Mouse (Mus musculus) bone marrow macrophage, adult 2 months (primary cell): ENCODE measurements at regions not wholly inside any gene's neighbourhood (a gene's known extent, or its start where the extent isn't known, plus 50 kb on each side); places are given as distances from the start of the nearest gene placed in this dataset.

Source experiments
- H3K27ac ChIP-seq: 2 replicates; pipeline ENCODE4 v1.5.1; 2012; ENCODE audit warnings: low read depth, low read length; ENCODE audit not compliant: insufficient read depth
- H3K4me1 ChIP-seq: 2 replicates; pipeline ENCODE4 v1.6.1; 2012; ENCODE audit warnings: low read length; ENCODE audit not compliant: control insufficient read depth, insufficient read depth
- H3K4me3 ChIP-seq: 2 replicates; pipeline ENCODE4 v1.5.1; 2012; ENCODE audit warnings: mild to moderate bottlenecking, low read length, moderate library complexity; ENCODE audit not compliant: insufficient read depth
- CTCF ChIP-seq: IDR thresholded peaks from 2 replicates; pipeline ENCODE4 v1.5.1; 2012; ENCODE audit warnings: low read depth, mild to moderate bottlenecking, low read length, moderate library complexity
- POLR2A ChIP-seq: IDR thresholded peaks from 2 replicates; pipeline ENCODE4 v1.6.1; 2012; ENCODE audit warnings: mild to moderate bottlenecking, low read depth, low read length, borderline replicate concordance

GRCm38 (mm10) chr3:109224526-109224925 is 101.6 kb downstream of the Slc25a24 start:
- Histone ChIP-seq H3K4me3 (no peak overlapping the region), H3K27ac (no peak overlapping the region), H3K4me1 (no peaks in the 10 kb centered on the region)
- TF ChIP-seq CTCF (no peak), POLR2A (no peak)

DNA sequence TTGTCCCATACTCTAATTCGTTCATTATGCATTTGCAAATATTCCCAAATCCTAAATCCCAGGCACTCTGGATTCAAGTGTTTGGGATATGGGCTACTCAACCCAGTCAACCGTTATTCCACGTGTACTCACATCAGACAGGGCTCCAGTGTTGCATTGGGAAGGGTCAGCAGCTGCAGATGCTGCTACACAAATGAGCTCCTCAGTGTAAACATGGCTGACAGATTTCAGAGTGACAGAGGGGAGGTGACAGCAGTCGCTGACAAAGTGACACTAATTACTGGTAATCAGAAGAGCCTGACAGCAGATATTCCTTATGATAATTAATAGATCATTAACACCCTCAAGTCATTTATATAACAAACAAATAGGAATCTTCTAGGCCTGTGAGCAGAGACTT is 106.2 kb upstream of the Vav3 start:
- Histone ChIP-seq H3K4me3 (no peak overlapping the region), H3K4me1 (peaks cover 13% of the 10 kb centered on the region), H3K27ac (no peak overlapping the region)
- TF ChIP-seq CTCF (no peak), POLR2A (no peak)

DNA sequence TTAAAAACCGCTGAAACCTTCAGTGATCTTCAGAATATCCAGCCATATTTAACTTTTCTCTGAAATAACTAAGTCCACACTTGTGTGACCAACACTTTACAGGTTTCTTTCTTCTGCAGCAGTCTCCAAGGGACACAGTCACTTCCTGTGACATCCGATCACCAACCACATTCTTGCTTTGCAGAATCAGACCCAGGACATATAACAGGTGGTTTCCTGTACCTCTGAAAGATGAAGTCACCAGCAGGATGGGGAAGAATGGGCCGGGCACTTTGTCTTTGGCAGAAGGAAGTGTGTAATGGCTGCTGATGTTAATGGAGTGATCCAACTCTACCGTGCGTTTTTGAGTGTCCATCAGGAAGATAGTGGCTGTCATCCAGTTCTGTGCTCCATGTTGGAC is 103.5 kb upstream of the Vav3 start:
- TF ChIP-seq POLR2A, result no peak
- no peak for TF ChIP-seq CTCF
- Histone ChIP-seq H3K4me3 (no peak overlapping the region), H3K4me1 (peaks cover 13% of the 10 kb centered on the region), H3K27ac (no peak overlapping the region)

- no peak overlapping the region for H3K27ac ChIP-seq
- H3K4me1 ChIP-seq, result peaks cover 14% of the 10 kb centered on the region
- TF ChIP-seq CTCF (no peak), POLR2A (no peak)
- H3K4me3 ChIP-seq, result no peak overlapping the region
Measured at GRCm38 (mm10) chr3:109243491-109243890, 97.0 kb upstream of the Vav3 start.

- Histone ChIP-seq H3K4me1 (peaks cover 55% of the 10 kb centered on the region), H3K4me3 (no peak overlapping the region), H3K27ac (peak overlapping the region; percentile 39)
- TF ChIP-seq POLR2A, result no peak
- no peak for TF ChIP-seq CTCF
Measured at GRCm38 (mm10) chr3:109248801-109249200, 91.7 kb upstream of the Vav3 start.

DNA sequence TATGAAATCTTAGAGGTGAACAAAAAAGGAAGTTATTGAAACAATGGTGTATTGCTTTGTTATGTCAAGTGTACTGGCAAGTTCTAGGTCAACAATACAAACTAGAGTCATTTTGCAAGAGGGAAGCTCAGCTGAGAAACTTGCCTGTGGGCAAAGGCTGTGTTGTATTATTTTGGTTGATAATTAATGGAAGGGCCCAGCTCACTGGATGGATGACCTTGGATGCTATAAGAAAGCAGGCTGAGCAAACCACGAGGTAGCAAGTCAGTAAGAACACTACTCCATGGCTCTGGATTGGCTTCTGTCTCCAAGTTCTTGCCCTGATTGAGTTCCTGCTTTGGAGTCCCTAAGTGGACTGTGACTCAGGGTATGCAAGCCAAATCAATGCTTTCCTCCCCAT is 91.1 kb upstream of the Vav3 start:
- peaks cover 58% of the 10 kb centered on the region for H3K4me1 ChIP-seq
- H3K27ac ChIP-seq, result peak overlapping the region; percentile 39
- H3K4me3 ChIP-seq, result no peak overlapping the region
- TF ChIP-seq POLR2A (no peak), CTCF (no peak)

GRCm38 (mm10) chr3:109249989-109250388 is 90.5 kb upstream of the Vav3 start:
- Histone ChIP-seq H3K4me1 (peaks cover 62% of the 10 kb centered on the region), H3K27ac (0 out of 2 replicates have a peak overlapping the region, but pooled peaks have one; percentile 39)
- no peak for TF ChIP-seq POLR2A
- TF ChIP-seq CTCF, result no peak

GRCm38 (mm10) chr3:109251716-109252115 is 88.7 kb upstream of the Vav3 start:
- peak overlapping the region; percentile 84 for H3K27ac ChIP-seq

More at GRCm38 (mm10) chr3:109249989-109250388, 90.5 kb upstream of the Vav3 start:
- no peak overlapping the region for H3K4me3 ChIP-seq

DNA sequence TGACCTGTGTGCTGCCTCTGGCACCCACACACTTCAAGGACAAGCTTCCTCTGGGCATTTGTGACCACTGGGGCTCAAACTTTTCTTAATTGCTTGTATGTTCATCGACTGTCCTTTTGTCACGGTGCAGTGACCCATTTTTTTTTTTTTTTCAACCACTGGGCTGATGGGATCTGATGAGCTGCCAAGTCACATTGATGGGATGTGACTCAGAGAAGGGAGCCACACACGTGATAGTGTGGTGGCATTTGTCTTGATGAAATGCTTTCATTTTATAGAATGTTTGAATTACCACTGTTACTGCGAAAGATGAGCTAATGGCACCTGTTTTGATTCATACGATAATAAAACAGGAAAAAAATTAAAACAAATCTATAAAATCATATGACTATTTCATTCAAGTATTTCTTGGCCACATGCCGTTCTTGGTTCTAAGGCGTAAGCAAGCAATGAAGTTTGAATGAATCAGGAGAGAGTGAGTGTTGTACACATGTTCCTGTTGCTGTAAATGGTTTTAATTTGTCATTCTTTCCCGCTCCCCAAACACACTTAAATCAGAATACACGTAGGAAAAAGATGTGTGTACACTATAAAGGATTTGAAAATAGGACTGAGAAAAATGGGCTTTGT is 86.3 kb upstream of the Vav3 start:
- H3K4me1 ChIP-seq, result peaks cover 69% of the 10 kb centered on the region
- TF ChIP-seq CTCF (no peak), POLR2A (no peak)
- H3K4me3 ChIP-seq, result peak overlapping the region; percentile 22; the same call in 1 of the 2 replicates
- H3K27ac ChIP-seq, result peak overlapping the region; percentile 98

More at GRCm38 (mm10) chr3:109251716-109252115, 88.7 kb upstream of the Vav3 start:
- Histone ChIP-seq H3K4me1 (peaks cover 72% of the 10 kb centered on the region), H3K4me3 (no peak overlapping the region)
- TF ChIP-seq POLR2A (no peak), CTCF (no peak)

GRCm38 (mm10) chr3:109254957-109255356 is 85.5 kb upstream of the Vav3 start:
- H3K27ac ChIP-seq, result peak overlapping the region; percentile 98
- TF ChIP-seq POLR2A (no peak), CTCF (no peak)
- peaks cover 62% of the 10 kb centered on the region for H3K4me1 ChIP-seq
- H3K4me3 ChIP-seq, result no peak overlapping the region
